Mouse (Mus musculus): ENCODE data around the gene Fam69b.

GRCm38 (mm10) chr2:26621246-26621645 is 7.0 kb upstream of the Fam69b start:
- TF ChIP-seq CTCF (conservative IDR thresholded peaks at IDR 0.05; ENCODE audit: insufficient read depth, insufficient read length, low read depth, low read length): no peak
- no peak for TF ChIP-seq POLR2A (IDR thresholded peaks at IDR 0.05; ENCODE audit: low read depth, low read length)

All from kidney, adult 2 months (tissue).